Mouse (Mus musculus): ENCODE measurements around the gene Rbm4.
"Not testable (repeated sequence)": the region's sequence is repeated elsewhere in the genome, so short reads cannot be mapped to it uniquely, and the experiment has no call there.

The Rbm4 gene

DNA sequence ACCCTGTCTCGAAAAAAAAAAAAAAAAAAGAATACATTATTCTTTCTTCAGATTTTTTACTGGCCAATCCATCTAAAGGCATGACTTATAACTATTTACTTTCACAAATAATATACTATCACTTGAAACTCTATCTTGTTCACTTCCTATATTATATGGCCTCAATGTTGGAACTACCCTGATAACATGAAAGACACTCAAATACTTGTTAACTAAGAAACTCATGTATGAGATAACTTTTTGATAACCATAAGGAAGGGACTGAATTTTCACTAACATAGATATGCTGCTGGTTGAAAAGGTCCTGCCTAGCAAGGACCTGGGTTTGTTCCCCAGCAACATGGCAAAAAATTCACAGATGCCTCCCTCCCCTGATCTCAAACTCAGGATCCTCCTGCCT lies 2.2 kb upstream of the Rbm4 start:
- DNase-seq = no peak

GRCm38 (mm10) chr19:4793281-4793830 lies 345 bp downstream of the Rbm4 start:
- DNase-seq = no peak

DNA sequence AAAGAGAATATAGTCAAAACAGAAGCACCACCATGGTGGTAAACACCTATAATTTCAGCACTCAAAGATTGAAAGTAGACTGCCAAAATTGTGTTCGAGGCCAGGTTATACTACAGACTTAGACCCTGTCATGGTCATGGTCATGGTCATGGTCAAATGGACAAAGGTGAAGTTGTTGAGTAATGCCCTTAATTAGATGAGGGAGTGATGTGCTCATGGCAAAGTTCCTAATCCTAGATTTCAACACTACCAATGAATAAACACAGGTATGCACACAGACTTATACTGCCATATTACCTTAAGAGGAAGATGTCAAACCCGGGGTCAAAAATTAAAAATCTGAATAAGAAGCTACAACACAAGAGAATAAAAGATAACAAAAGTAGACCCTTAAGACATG lies 7.4 kb downstream of the Rbm4 start:
- no peak for DNase-seq

- no peak for DNase-seq
Observed at GRCm38 (mm10) chr19:4785206-4785605, 8.5 kb downstream of the Rbm4 start.

DNA sequence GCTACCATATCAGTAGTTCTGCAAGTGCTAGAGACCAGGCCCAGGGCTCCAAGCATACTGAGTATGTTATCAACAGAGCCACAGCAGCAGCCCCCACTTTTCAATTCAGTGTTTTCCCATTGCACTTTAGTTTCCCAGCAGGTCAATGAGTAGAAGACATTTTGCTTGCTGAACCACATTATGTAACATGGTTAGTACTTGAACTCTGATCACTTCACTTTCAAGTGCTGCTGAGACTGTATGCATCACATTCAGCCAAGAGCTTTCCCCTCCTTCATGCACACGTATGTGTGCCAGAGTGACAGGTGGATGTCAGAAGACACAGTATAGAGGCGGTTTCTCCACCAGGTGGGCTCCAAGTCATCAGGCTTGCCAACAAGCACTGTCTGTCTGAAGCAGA lies 10.8 kb downstream of the Rbm4 start:
- DNase-seq = no peak

DNA sequence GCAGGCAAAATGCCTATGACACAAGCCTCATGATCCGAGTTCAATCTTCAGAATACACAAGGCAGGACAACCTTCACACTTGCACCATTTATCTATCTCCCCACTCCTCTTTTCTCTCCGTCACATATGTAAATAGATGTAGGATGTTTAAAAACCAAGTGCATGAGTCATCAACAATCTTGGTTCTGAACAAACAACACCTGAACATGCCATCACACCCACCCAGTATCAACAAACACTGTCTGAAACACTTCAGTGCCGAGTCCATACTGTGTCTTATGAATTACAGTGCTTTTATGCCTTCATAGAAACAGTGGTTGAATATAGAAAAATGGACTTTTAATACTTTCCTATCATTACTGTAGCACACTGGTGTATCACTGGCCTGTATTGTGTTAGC lies 20.9 kb downstream of the Rbm4 start:
- DNase-seq = no peak

DNA sequence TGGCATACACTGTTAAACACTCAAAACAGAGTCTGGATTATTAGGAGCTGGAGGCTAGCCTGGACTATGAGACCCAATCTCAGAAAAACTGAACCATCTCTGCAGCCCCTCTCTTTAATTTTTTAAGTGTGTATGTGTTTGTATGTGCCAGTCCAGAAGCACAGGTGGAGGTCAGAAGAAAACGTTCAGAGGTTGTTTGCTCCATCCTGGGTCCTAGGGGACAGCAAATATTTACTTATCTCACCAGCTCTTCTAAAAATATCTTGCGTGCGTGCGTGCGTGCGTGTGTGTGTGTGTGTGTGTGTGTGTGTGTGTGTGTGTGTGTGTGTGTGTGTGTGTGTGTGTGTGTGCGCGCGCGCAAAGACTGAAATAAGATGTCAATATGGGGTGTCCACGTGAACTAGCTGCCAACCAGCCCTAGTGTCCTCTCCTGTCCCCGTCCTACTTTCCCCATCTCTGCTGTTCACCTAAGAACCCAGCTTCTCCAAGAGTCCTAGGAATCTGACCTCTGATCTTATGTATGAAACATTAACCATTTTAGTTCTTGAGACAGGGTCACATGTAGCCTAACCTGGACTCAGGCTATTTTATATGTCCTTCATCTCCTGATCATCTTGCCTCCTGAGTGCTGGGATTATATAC lies 26.1 kb downstream of the Rbm4 start:
- DNase-seq = no peak

DNA sequence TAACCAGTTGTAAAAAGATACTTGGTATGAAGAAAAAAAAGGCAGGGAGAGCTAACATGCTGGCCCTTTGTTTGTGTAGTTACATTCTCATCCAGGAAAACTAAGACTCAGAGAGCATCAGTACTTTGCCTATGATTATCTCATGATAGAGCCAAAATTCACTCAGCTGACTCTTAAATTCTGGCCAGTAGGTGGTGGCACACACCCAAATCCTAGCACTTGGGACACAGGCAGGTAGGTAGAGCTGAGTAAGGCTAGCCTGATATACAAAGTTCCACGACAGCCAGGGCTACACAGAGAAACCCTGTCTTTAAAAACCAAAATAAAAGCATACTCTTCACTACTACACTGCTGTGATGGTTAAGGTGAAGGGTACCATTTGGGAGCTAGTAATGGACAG lies 30.8 kb downstream of the Rbm4 start:
- no peak for DNase-seq

DNA sequence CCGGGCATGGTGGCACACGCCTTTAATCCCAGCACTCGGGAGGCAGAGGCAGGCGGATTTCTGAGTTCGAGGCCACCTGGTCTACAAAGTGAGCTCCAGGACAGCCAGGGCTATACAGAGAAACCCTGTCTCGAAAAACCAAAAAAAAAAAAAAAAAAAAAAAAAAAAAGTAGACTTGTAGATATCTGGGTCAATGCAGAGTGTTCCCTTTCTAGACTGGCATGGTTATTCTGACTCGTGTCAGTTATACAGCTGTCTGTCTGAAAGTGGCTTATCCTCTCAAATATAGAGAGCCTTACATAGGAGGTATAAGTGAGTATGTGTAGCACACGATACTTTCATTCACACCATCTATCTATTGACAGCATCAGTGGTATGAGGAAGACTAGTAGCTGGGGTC lies 33.2 kb downstream of the Rbm4 start:
- not testable (repeated sequence) for DNase-seq

GRCm38 (mm10) chr19:4756921-4757320 lies 36.8 kb downstream of the Rbm4 start:
- DNase-seq = no peak

DNA sequence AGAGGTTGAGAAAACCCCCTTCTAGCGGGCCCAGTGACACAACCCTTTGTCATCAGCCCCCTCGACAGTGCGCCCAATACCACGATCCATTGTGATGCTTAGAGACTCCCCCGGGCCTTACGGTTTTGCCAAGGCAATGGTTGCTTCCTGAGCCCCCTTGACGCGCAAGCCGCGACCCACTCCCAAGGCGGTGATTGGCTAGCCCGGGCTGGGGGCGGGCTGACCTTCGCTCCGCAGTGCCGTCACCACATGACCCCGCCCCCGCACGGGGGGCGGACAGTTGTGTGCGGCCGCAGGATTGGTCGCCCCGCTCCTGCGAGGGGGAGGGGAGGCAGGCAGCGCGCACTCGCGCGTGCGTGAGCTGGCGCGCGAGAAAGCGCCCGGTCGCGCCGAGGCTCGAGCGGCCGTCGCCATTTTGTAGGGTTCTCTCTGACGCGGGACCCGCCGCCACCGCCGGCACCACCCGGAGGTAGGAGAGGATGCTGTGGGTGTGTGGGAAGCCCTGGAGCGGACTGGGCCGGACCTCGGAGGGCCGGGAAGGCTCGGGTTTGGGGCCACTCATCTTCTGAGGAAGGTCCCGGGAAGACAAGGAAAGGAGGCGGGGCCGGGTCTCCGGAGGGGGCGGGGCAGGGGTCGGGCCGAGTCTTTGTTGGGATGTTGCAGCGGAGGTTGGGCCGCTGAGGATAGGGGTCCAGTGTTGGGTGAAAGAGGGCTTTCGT lies 37.3 kb downstream of the Rbm4 start, which contains the start of gene Rbm4b:
Gene Rbm4b (plus strand): TSS at position 305 of the 719 bp plus-strand sequence.
- peak; percentile 95 to 97 for DNase-seq

DNA sequence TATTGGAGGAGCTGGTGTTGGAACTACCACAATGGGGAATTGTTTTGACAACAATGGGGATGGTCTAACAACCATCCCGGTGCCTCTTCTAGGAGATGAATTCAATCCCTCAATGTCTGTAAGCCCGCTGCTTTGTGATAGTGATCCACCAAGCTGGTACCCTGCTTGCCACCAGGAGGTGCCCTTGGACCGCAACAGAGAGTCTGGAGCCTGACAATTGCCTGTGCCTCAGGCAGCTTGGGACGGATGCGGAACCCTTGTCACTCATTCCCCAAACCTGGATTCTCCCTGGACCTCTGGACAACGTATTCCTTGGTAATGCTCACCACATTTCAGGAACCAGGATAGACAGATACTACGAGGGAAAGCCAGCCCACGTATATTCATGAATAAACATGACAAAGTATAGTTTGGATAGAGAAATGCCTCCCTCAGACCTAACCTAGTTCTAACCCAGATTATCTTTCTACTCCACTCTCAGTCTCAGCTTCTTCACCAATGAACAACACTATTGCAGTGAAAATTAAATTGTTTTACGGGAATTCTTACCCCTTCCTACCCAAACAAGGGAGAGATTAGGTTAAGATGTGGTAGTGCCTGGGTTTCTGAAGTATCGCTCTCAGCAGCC lies 38.0 kb downstream of the Rbm4 start:
- peak; percentile 78 to 89 for DNase-seq

DNA sequence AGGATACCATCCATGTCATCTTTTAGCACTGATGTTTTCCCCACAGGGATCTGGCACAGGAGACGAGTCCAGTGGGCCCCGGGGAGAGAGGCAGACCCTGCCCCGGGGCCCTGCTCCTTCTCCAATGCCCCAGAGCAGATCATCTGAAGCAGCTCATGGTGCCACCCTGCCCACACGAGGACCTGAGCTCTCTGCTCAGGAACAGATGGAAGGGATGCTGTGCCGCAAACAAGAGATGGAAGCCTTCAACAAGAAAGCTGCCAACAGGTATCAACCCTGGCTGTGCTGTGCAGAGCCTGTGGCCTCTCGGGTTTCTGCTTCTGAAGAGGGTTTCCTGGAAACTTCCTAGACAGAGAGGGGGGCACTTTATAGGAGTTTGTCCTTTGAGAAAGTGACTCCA lies 43.7 kb downstream of the Rbm4 start:
- no peak for DNase-seq

DNA sequence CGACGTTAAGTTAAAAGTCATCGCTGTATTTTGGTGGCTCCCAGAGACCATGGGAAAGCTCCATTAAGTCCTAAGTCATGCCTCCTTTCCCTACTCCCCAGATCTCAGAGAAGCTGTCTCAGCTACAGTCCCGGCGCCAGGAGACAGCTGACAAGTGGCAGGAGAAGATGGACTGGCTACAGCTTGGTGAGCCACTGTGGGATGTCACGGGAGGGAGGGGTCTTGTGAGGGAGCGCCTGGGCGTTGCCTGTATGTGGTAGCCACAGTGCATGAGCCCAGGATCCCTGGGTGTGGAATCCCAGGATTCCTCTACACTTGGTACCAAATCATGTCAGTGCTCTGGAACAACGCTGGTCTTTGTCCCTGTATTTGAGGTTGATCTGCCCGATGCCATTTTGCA lies 45.2 kb downstream of the Rbm4 start:
- no peak for DNase-seq

DNA sequence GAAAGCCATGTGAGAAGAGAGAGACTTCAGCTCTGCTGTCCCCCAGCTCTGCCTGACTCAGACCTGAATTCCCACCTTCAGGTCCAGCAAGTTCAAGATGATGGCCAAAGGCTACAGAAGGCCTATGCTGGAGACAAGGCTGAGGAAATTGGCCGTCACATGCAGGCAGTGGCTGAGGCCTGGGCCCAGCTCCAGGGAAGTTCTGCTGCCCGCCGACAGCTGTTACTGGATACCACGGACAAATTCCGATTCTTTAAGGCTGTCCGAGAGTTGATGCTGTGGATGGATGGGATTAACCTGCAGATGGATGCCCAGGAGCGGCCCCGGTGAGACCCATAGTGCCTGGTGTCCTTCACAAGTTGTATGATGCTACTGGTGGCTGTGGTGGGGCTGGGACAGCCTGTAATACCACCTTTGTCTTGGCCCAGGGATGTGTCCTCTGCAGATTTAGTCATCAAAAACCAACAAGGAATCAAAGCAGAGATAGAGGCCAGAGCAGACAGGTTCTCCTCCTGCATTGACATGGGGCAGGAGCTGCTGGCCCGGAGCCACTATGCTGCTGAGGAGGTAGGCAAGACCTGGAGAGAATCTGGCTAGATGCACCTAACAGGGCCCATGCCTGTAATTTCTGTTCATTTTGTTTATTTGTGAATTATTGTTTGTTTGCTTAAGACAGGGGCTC lies 45.9 kb downstream of the Rbm4 start:
- DNase-seq = no peak

DNA sequence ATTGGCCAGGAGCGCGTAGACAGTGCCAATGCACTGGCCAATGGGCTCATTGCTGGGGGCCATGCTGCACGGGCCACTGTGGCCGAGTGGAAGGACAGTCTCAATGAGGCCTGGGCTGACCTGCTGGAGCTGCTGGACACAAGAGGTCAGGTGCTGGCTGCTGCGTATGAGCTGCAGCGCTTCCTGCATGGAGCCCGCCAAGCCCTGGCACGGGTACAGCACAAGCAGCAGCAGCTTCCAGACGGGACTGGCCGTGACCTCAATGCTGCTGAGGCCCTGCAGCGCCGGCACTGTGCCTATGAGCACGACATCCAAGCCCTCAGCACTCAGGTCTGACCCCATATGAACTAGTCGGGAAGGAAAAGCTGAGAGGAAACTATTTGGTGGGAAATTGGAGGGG lies 47.1 kb downstream of the Rbm4 start:
- DNase-seq = no peak

DNA sequence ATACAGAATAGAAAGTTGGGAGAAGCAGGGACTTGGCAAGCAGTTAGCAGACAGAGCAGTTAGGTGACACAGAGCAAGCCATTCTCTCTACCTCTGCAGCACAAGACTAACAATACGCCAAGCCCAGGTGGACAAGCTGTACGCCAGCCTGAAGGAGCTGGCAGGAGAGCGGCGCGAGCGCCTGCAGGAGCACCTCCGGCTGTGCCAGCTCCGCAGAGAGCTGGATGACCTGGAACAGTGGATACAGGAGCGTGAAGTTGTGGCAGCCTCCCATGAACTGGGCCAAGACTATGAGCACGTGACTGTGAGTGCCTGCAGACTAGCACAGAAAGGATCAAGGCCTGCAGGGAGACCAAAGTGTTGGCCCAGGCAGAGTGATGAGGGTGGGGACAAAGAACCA lies 48.0 kb downstream of the Rbm4 start:
- DNase-seq = no peak

DNA sequence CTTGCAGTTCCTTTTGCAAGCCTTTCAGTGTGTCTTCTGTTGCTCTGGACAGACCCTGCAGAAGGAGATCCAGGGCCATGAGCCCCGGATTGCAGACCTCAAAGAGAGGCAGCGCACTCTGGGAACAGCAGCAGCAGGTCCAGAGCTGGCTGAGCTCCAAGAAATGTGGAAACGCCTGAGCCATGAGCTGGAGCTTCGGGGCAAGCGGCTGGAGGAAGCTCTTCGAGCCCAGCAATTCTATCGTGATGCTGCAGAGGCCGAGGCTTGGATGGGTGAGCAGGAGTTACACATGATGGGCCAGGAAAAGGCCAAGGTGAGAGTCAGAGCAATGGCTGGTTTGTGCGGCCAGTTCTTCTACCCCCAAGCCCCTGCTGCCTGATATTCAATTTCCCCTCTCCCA lies 48.6 kb downstream of the Rbm4 start:
- DNase-seq = no peak

DNA sequence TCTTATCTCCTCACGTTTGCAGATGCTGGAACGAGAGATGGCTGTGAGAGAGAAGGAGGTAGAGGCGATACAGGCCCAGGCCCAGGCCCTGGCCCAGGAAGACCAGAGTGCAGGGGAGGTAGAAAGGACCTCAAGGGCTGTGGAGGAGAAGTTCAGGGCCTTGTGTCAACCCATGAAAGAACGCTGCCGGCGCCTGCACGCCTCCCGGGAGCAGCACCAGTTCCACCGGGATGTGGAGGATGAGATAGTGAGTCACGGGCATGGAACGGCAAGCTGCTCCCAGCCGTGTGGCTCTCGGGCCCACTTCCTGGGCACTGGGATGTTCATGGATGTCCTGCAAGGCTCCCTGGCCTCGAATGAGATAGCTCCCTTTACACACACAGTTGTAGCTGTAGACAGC lies 49.7 kb downstream of the Rbm4 start:
- no peak for DNase-seq

- no peak for DNase-seq
Observed at GRCm38 (mm10) chr19:4743524-4743923, 50.2 kb downstream of the Rbm4 start.

GRCm38 (mm10) chr19:4742229-4742628 lies 51.5 kb downstream of the Rbm4 start:
- no peak for DNase-seq

- DNase-seq = no peak
Observed at GRCm38 (mm10) chr19:4741482-4741881, 52.2 kb downstream of the Rbm4 start.

DNA sequence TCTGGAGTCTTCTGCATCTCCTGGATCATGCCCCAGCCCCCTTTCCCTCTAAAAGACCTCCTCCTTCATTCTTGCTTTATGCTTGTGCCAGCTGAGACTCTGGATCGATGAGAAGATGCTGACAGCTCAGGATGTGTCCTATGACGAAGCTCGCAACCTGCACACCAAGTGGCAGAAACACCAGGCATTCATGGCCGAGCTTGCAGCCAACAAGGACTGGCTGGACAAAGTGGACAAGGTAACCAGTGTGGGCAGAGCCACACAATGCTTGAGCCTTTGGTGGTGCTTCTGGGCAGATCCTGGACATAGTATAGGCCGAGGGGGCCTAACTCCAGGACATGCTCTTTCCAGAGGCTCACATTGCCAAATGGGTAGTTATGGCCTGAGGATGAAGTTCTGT lies 53.9 kb downstream of the Rbm4 start:
- DNase-seq = no peak

Measured in spleen, adult 18-20 months (tissue).